ENCODE assay signal across 28 mouse cellular contexts in the genomic region with DNA sequence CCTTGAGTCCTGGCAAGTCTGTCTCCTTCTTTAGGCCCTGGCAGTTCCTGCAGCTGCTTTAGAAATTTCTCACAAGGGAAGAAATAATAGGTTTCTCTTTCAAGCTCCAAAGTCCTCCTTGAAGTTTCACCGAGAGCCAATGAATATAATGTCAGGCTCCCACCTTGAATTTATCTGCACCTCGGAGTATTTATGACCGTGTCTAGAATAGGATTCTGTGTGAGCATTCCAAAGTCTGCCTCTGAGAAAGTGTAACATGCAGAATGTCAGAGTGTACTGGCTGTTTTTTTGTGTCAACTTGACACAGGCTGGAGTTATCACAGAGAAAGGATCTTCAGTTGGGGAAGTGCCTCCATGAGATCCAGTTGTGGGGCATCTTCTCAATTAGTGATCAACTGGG. TPM values are rescaled to one million over a fixed set of nuclear protein-coding genes. Genes with fewer than 3 reads are reported as not detected.
A peak's percentile ranks its signal among the peaks of the same experiment; 100 is the strongest.
DNase-seq lines count a peak whose midpoint lies in the region; ATAC-seq and TF ChIP-seq lines count a peak whose summit lies in the region.
"Had no signal": no experiment of that assay in that cellular context is flagged by ENCODE, and none has a peak within 500 bp of the region (broad histone marks: within the 10 kb centered on the region; RNA-seq: fewer than 3 reads in every experiment).

Gene Ms4a18 (minus strand): TSS at position 141 of the 400 bp plus-strand sequence.

- WGBS in stomach, embryonic 15.5 days = 77% methylated on average over 3 of the region's 3 CpGs
- WGBS in stomach, postnatal 0 days = 80% methylated on average over 3 of the region's 3 CpGs
- 54% methylated on average over 3 of the region's 3 CpGs for WGBS in intestine, embryonic 15.5 days
- 21% methylated on average over 3 of the region's 3 CpGs for WGBS in large intestine, adult 2 months
- WGBS in stomach, embryonic 16.5 days = 75% methylated on average over 3 of the region's 3 CpGs

- 0 out of 2 replicates have a peak within 1 kb of the TSS, but pooled peaks have one; percentile 8 for H3K27ac ChIP-seq in stomach, embryonic 15.5 days
- H3K27ac ChIP-seq in stomach, postnatal 0 days (replicated peaks) = no peak within 1 kb of the TSS
- peak within 1 kb of the TSS; percentile 82 for H3K27ac ChIP-seq in intestine, embryonic 15.5 days
- H3K27ac ChIP-seq in stomach, embryonic 16.5 days (ENCODE audit: low read length) = peak within 1 kb of the TSS; percentile 27; the same call in 1 of the 2 replicates
- H3K27ac ChIP-seq: forebrain, embryonic 10.5 days; forebrain, embryonic 13.5 days; hindbrain, embryonic 12.5 days; hindbrain, embryonic 15.5 days had no signal

- TF ChIP-seq EP300 in stomach, postnatal 0 days (optimal IDR thresholded peaks at IDR 0.05) = no peak

- H3K27me3 ChIP-seq in stomach, embryonic 15.5 days (replicated peaks) = no peaks in the 10 kb centered on the region
- no peaks in the 10 kb centered on the region for H3K27me3 ChIP-seq in stomach, postnatal 0 days (ENCODE audit: control insufficient read depth, insufficient read depth, low read length)
- H3K27me3 ChIP-seq in intestine, embryonic 15.5 days (replicated peaks) = no peaks in the 10 kb centered on the region
- no peaks in the 10 kb centered on the region for H3K27me3 ChIP-seq in stomach, embryonic 16.5 days (ENCODE audit: control insufficient read depth, insufficient read depth, low read length)
- H3K27me3 ChIP-seq: CH12.LX; forebrain, embryonic 13.5 days; hindbrain, embryonic 12.5 days; hindbrain, embryonic 15.5 days had no signal

- no peaks in the 10 kb centered on the region for H3K36me3 ChIP-seq in stomach, embryonic 15.5 days
- H3K36me3 ChIP-seq in stomach, postnatal 0 days (ENCODE audit: control insufficient read depth, insufficient read depth, low read length) = no peaks in the 10 kb centered on the region
- H3K36me3 ChIP-seq in intestine, embryonic 15.5 days = no peaks in the 10 kb centered on the region
- no peaks in the 10 kb centered on the region for H3K36me3 ChIP-seq in stomach, embryonic 16.5 days (ENCODE audit: control insufficient read depth, insufficient read depth, low read length)
- H3K36me3 ChIP-seq: forebrain, embryonic 10.5 days; G1E; hindbrain, embryonic 12.5 days; hindbrain, embryonic 15.5 days had no signal

- no peak within 1 kb of the TSS for H3K4me3 ChIP-seq in stomach, embryonic 15.5 days (replicated peaks)
- no peak within 1 kb of the TSS for H3K4me3 ChIP-seq in stomach, postnatal 0 days (ENCODE audit: low read depth, low read length)
- peak within 1 kb of the TSS; percentile 20 for H3K4me3 ChIP-seq in intestine, embryonic 15.5 days (replicated peaks)
- H3K4me3 ChIP-seq in stomach, embryonic 16.5 days (replicated peaks; ENCODE audit: low read length) = no peak within 1 kb of the TSS
- H3K4me3 ChIP-seq: forebrain, embryonic 10.5 days; forebrain, embryonic 13.5 days; hindbrain, embryonic 12.5 days; hindbrain, embryonic 15.5 days had no signal

- no peaks in the 10 kb centered on the region for H3K4me1 ChIP-seq in stomach, embryonic 15.5 days
- no peaks in the 10 kb centered on the region for H3K4me1 ChIP-seq in stomach, postnatal 0 days (replicated peaks; ENCODE audit: control insufficient read depth, insufficient read depth)
- H3K4me1 ChIP-seq in intestine, embryonic 15.5 days (replicated peaks) = no peaks in the 10 kb centered on the region; the same call in 1 of the 2 replicates
- H3K4me1 ChIP-seq in stomach, embryonic 16.5 days (ENCODE audit: control insufficient read depth, insufficient read depth, low read length) = no peaks in the 10 kb centered on the region
- H3K4me1 ChIP-seq: forebrain, embryonic 10.5 days; forebrain, embryonic 13.5 days; hindbrain, embryonic 12.5 days; hindbrain, embryonic 15.5 days had no signal

- no peak for DNase-seq in stomach, postnatal 0 days (ENCODE audit: low spot score)
- DNase-seq in large intestine, adult 2 months (ENCODE audit: low read depth, low spot score) = no peak
- DNase-seq in frontal cortex, adult 2 months (ENCODE audit: extremely low spot score in 1 of 2, low spot score in 1 of 2) = no peak
- no peak for DNase-seq in cerebellum, adult 11 months
- DNase-seq: adrenal gland, postnatal 10 days; adrenal gland, postnatal 36 days; B cell, adult 2 months; cerebellum, adult 11-12 months; cerebellum, adult 8-10 months; cerebellum, postnatal 36 days; gastrocnemius, postnatal 36 days had no signal

- ATAC-seq in stomach, embryonic 15.5 days (ENCODE audit: insufficient read depth, low FRiP score, low read depth) = no peak
- no peak for ATAC-seq in stomach, postnatal 0 days (ENCODE audit: low FRiP score, low TSS enrichment)
- ATAC-seq in intestine, embryonic 15.5 days = peak; percentile 73
- no peak for ATAC-seq in stomach, embryonic 16.5 days (ENCODE audit: insufficient read depth, low FRiP score)
- ATAC-seq: forebrain, embryonic 13.5 days; forebrain, embryonic 16.5 days; Patski had no signal

- H3K4me2 ChIP-seq in stomach, embryonic 15.5 days = no peak within 1 kb of the TSS
- no peak within 1 kb of the TSS for H3K4me2 ChIP-seq in stomach, postnatal 0 days (replicated peaks; ENCODE audit: low read depth)
- H3K4me2 ChIP-seq in intestine, embryonic 15.5 days (replicated peaks) = peak within 1 kb of the TSS; percentile 45
- H3K4me2 ChIP-seq in stomach, embryonic 16.5 days (ENCODE audit: low read depth, low read length) = no peak within 1 kb of the TSS
- H3K4me2 ChIP-seq: forebrain, embryonic 13.5 days; heart, embryonic 11.5 days; hindbrain, embryonic 12.5 days; hindbrain, embryonic 15.5 days had no signal

- no peaks in the 10 kb centered on the region for H3K9me3 ChIP-seq in stomach, embryonic 15.5 days
- no peaks in the 10 kb centered on the region for H3K9me3 ChIP-seq in stomach, postnatal 0 days (ENCODE audit: control insufficient read depth, low read length)
- H3K9me3 ChIP-seq in intestine, embryonic 15.5 days = no peaks in the 10 kb centered on the region
- H3K9me3 ChIP-seq in stomach, embryonic 16.5 days (replicated peaks; ENCODE audit: control insufficient read depth, low read length) = no peaks in the 10 kb centered on the region
- H3K9me3 ChIP-seq: forebrain, embryonic 10.5 days; forebrain, embryonic 13.5 days; G1E; hindbrain, embryonic 12.5 days; hindbrain, embryonic 15.5 days had no signal

- no peak for TF ChIP-seq CTCF in stomach, postnatal 0 days (IDR thresholded peaks at IDR 0.05; ENCODE audit: low read depth)

- no peak within 1 kb of the TSS for H3K9ac ChIP-seq in stomach, embryonic 15.5 days
- no peak within 1 kb of the TSS for H3K9ac ChIP-seq in stomach, postnatal 0 days (ENCODE audit: low read length)
- 0 out of 2 replicates have a peak within 1 kb of the TSS, but pooled peaks have one; percentile 11 for H3K9ac ChIP-seq in intestine, embryonic 15.5 days
- H3K9ac ChIP-seq in stomach, embryonic 16.5 days (ENCODE audit: low read length) = no peak within 1 kb of the TSS
- H3K9ac ChIP-seq: forebrain, embryonic 13.5 days; hindbrain, embryonic 12.5 days; hindbrain, embryonic 15.5 days had no signal

RNA-seq across cellular contexts. Expression of gene Ms4a18, which starts in this region (rescaled TPM):
- 5.9 and 10.6 TPM in 2 replicates for polyA plus RNA-seq in stomach, embryonic 15.5 days (2015; fragmentation: Nextera tagmentation; extraction: Ambion mirVana)
- polyA plus RNA-seq in stomach, postnatal 0 days (2015; fragmentation: Nextera tagmentation; extraction: Ambion mirVana) = not detected in 2 replicates
- 33.2 and 37.9 TPM in 2 replicates for polyA plus RNA-seq in intestine, embryonic 15.5 days (2015; fragmentation: Nextera tagmentation; extraction: Ambion mirVana)
- 103 and 159 TPM in 2 replicates for polyA plus RNA-seq in large intestine, adult 2 months (2012; rRNA removed)
- 3.7 and 4.2 TPM in 2 replicates for polyA plus RNA-seq in stomach, embryonic 16.5 days (2015; fragmentation: Nextera tagmentation; extraction: Ambion mirVana)
- not detected in 2 replicates for polyA plus RNA-seq in frontal cortex, adult 2 months (2012; rRNA removed)
- polyA plus RNA-seq: cortical plate, adult 2 months; embryonic facial prominence, embryonic 11.5 days; embryonic facial prominence, embryonic 14.5 days; forebrain, embryonic 10.5 days; forebrain, embryonic 13.5 days; forebrain, embryonic 16.5 days; G1E; heart, embryonic 11.5 days; heart, embryonic 14.5 days; heart, postnatal 0 days; hindbrain, embryonic 12.5 days; hindbrain, embryonic 15.5 days; Patski had no signal
